Mouse (Mus musculus): ENCODE results near the gene Specc1l. TPM values are rescaled to one million over a fixed set of nuclear protein-coding genes. Genes with fewer than 3 reads are reported as not detected.

Gene Specc1l
- polyA plus RNA-seq, 1 experiment from 2014 or later: 50.5 TPM

DNA sequence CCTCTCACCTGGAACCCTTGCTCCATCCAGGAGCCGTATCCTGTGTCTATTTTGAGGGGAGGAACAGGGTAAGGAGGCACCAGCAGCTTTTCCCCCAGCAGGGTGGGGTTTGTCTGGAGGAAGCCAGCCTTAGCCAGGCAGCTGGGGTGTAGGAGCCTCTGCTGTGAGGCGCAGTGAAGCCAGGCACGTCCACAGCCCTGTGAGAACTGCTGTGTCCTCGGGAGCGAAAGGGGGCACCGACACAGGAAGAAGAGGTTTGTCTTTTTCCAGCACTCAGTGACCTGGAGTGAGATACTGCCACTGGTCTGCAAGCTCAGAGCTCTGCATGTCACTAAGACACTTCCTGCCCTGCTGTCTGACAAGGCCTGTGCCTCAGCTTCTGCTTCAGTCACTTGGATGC lies 92.5 kb downstream of the Specc1l start:
- H3K4me1 ChIP-seq: peaks cover 9% of the 10 kb centered on the region
- WGBS: 80% methylated on average over 6 of the region's 6 CpGs
- H3K9me3 ChIP-seq: no peaks in the 10 kb centered on the region
- H3K4me2 ChIP-seq: no peak overlapping the region
- peak overlapping the region; percentile 65 for H3K27ac ChIP-seq
- no peak overlapping the region for H3K4me3 ChIP-seq (replicated peaks)
- 0 out of 2 replicates have a peak overlapping the region, but pooled peaks have one; percentile 1 for H3K9ac ChIP-seq
- ATAC-seq (ENCODE audit: low FRiP score): no peak
- H3K36me3 ChIP-seq (replicated peaks): peaks cover 47% of the 10 kb centered on the region
- no peaks in the 10 kb centered on the region for H3K27me3 ChIP-seq

DNA sequence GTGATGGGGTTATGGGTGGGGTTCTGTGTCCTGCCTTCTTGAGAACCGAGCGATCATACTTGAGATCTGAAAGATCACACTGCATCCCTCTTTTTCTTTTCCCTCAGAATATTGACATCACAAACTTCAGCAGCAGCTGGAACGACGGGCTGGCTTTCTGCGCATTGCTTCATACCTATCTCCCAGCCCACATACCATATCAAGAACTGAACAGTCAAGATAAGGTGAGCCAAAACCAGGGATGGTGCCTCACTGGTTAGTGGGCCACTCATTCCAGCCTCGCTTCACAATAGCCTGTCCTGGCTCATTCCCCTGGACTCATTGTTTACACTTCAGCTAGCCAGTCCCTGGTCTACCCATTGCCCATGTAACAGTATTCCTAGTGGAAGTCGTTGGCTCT lies 95.3 kb downstream of the Specc1l start:
- H3K9ac ChIP-seq: no peak overlapping the region
- no peak overlapping the region for H3K4me2 ChIP-seq
- WGBS: 93% methylated on average over 7 of the region's 7 CpGs
- no peak overlapping the region for H3K4me3 ChIP-seq (replicated peaks)
- peaks cover 9% of the 10 kb centered on the region for H3K4me1 ChIP-seq
- no peaks in the 10 kb centered on the region for H3K9me3 ChIP-seq
- no peak overlapping the region for H3K27ac ChIP-seq
- H3K36me3 ChIP-seq (replicated peaks): peaks cover 64% of the 10 kb centered on the region
- no peak for ATAC-seq (ENCODE audit: low FRiP score)
- no peaks in the 10 kb centered on the region for H3K27me3 ChIP-seq

DNA sequence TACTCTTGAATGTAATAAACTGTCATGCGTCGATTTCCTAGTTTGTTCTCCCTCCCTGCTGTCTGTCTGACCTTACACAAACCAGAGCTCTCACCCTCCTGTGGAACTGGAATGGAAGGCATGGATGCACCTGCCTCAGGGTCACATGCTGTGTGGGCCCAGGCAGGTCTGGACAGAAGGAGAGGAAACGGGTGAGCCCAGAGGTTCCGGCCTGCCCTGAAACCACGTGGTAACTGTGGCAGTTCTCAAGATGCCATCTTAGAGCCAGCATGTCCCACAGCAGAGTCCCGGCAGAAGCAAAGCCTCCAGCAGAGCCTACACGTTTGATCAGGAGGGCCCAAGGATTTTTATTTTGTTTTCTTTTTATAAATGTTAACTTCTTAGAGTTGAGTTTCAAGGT lies 100.5 kb downstream of the Specc1l start:
- H3K27ac ChIP-seq: no peak overlapping the region
- 88% methylated on average over 7 of the region's 7 CpGs for WGBS
- peaks cover 19% of the 10 kb centered on the region for H3K27me3 ChIP-seq
- peaks cover 58% of the 10 kb centered on the region for H3K36me3 ChIP-seq (replicated peaks)
- no peak overlapping the region for H3K4me3 ChIP-seq (replicated peaks)
- no peaks in the 10 kb centered on the region for H3K9me3 ChIP-seq
- H3K9ac ChIP-seq: no peak overlapping the region
- peaks cover 10% of the 10 kb centered on the region for H3K4me1 ChIP-seq
- no peak overlapping the region for H3K4me2 ChIP-seq
- no peak for ATAC-seq (ENCODE audit: low FRiP score)

DNA sequence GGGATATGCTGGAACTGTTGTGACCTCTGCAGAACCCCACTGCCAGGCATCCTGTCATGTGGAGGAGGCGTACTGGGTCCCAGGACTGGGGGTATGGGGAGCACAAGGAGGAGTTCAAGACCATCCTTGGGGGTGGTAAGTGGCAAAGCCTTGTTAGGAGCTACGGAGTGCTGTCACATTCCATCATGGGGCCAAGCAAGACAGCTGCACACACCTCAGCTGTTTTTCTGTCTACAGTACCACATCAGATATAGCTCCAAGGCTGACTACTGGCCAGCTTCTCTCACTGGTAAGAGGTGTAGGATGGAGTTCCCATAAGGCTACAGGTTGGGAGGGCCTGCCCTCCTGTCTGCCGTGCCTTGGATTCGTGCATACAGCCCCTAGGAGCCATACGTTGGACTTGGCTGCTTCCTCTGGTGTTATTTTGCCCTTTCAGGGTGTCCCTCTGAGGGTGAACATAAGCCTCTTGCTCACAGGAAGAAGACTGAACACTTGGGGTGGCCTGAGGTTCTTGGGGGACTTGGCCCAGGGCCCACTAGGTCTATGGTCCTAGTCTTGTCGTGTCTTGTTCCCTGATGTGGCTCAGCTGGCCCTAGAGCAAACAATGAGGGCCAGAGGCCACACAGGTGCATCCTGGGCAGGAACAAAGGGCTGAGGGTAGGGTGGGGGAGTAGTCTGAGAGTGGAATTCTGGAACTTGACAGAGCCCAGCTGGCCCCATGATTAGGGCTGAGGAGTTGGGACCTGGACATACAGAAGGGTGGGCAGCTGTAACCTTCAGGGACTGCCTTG lies 102.5 kb downstream of the Specc1l start:
- peaks cover 13% of the 10 kb centered on the region for H3K4me1 ChIP-seq
- no peaks in the 10 kb centered on the region for H3K9me3 ChIP-seq
- H3K4me3 ChIP-seq (replicated peaks): no peak overlapping the region
- peaks cover 39% of the 10 kb centered on the region for H3K27me3 ChIP-seq
- peaks cover 39% of the 10 kb centered on the region for H3K36me3 ChIP-seq (replicated peaks)
- no peak overlapping the region for H3K4me2 ChIP-seq
- no peak overlapping the region for H3K27ac ChIP-seq
- no peak overlapping the region for H3K9ac ChIP-seq
- 68% methylated on average over 6 of the region's 6 CpGs for WGBS
- ATAC-seq (ENCODE audit: low FRiP score): no peak

DNA sequence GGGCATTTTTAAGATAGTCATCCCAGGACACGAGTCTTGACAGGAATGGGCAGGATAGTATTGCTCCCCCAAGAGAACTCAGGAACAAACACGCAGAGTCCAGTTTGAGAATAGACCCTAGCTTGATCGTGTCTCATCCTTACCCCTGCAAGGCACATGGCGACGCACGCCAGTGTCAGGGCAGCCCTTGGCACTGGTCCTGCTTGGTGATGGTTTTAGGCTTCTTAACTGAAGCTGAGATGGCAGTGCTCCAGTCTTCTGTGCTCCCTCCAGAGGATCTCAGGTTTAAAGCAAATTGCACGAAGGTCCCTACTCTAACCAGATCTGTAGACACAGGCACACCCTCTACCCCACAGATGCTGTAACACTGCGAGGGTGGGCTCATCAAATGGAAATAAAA lies 103.9 kb downstream of the Specc1l start:
- Histone ChIP-seq H3K27me3 (peaks cover 39% of the 10 kb centered on the region), H3K4me1 (peaks cover 13% of the 10 kb centered on the region), H3K36me3 (replicated peaks) (peaks cover 25% of the 10 kb centered on the region), H3K4me3 (replicated peaks) (no peak overlapping the region), H3K9ac (no peak overlapping the region), H3K9me3 (no peaks in the 10 kb centered on the region), H3K27ac (0 out of 2 replicates have a peak overlapping the region, but pooled peaks have one; percentile 19), H3K4me2 (no peak overlapping the region)
- ATAC-seq (ENCODE audit: low FRiP score): no peak
- WGBS: 87% methylated on average over 8 of the region's 8 CpGs

DNA sequence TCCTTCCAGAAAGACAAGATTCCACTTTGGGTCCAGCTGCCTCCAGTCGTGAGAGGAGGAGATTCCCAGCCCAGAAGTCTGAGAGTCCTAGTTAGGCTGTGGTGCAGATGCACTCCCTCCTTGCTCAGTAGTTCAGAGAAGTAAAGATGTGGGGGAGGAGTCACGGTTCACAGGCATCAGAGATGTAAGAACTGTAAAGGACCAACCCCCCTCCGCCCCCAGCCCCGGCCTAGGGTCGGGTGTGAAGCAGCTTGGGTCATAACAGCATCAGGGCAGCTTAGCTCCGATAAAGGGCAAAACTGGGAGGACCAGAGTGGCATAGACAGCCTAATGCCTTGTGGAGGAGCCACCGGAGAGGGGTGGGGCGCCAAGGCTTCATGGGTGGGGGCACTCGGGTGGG lies 104.6 kb downstream of the Specc1l start:
- peak; percentile 25 for ATAC-seq (ENCODE audit: low FRiP score)
- Histone ChIP-seq H3K9ac (peak overlapping the region; percentile 42), H3K36me3 (replicated peaks) (peaks cover 18% of the 10 kb centered on the region), H3K9me3 (no peaks in the 10 kb centered on the region), H3K4me1 (peaks cover 13% of the 10 kb centered on the region), H3K4me2 (peak overlapping the region; percentile 59), H3K4me3 (replicated peaks) (peak overlapping the region; percentile 43), H3K27ac (no peak overlapping the region), H3K27me3 (peaks cover 39% of the 10 kb centered on the region)
- 10% methylated on average over 9 of the region's 9 CpGs for WGBS

DNA sequence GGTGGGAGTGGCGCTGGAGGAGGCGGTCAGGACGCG lies 104.8 kb downstream of the Specc1l start, which contains the start of gene Adora2a:
Gene Adora2a, plus strand, starts transcription at position 6 of the 36 bp plus-strand sequence.
- Histone ChIP-seq H3K4me1 (peaks cover 13% of the 10 kb centered on the region), H3K9me3 (no peaks in the 10 kb centered on the region), H3K36me3 (replicated peaks) (peaks cover 16% of the 10 kb centered on the region), H3K9ac (peak within 1 kb of the TSS; percentile 42), H3K4me2 (peak within 1 kb of the TSS; percentile 59), H3K27ac (0 out of 2 replicates have a peak within 1 kb of the TSS, but pooled peaks have one; percentile 19), H3K4me3 (replicated peaks) (peak within 1 kb of the TSS; percentile 43), H3K27me3 (peaks cover 39% of the 10 kb centered on the region)
- no peak for ATAC-seq (ENCODE audit: low FRiP score)
- WGBS: 0% methylated on average over 4 of the region's 4 CpGs

DNA sequence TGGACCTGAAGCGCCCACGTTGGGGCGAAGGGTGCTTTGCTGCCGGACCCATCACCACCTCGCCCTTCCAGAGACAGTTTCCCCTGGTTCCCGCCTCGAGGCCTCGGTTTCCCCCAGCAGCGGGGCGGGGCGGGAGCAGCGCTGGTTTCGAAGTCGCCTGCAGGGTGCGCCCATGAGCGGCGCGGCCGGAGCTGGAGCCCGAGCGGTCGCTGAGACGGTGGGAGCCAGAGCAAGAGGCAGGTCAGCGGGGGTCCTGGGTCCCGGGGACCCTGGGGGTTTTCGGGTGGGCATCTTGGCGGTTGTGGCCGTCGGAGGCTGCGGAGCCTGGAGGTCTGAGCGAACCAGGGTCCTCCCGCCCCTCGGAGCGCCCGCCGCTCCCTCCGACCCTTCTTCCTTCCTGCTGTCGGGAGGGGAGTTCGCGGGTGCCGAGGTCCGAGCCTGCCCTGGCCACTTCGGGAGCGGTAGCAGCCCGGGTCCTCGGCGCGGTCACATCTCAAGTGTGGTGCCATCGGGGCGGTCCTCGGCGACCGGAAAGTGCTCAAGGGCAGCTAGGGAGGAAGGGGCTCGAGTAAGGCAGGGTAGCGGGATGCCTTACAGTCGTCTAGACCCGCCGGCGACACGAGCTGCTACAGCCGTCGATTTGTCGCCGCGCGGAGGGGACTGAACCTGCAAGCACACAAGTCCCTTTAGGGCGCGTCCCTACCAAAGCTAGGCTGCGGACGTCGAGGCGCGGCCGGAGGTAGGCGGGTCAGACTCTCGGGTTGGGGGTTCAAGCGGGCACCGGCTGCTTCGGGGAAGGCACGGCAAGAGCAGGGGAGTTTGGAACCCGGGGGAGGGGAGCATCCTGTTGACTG lies 105.3 kb downstream of the Specc1l start:
- peak overlapping the region; percentile 42 for H3K9ac ChIP-seq
- peaks cover 39% of the 10 kb centered on the region for H3K27me3 ChIP-seq
- peak overlapping the region; percentile 59 for H3K4me2 ChIP-seq
- no peak overlapping the region for H3K27ac ChIP-seq
- WGBS: 1% methylated on average over 76 of the region's 81 CpGs
- H3K4me3 ChIP-seq (replicated peaks): peak overlapping the region; percentile 43
- peak; percentile 73 for ATAC-seq (ENCODE audit: low FRiP score)
- no peaks in the 10 kb centered on the region for H3K9me3 ChIP-seq
- H3K4me1 ChIP-seq: peaks cover 13% of the 10 kb centered on the region
- peaks cover 11% of the 10 kb centered on the region for H3K36me3 ChIP-seq (replicated peaks)

DNA sequence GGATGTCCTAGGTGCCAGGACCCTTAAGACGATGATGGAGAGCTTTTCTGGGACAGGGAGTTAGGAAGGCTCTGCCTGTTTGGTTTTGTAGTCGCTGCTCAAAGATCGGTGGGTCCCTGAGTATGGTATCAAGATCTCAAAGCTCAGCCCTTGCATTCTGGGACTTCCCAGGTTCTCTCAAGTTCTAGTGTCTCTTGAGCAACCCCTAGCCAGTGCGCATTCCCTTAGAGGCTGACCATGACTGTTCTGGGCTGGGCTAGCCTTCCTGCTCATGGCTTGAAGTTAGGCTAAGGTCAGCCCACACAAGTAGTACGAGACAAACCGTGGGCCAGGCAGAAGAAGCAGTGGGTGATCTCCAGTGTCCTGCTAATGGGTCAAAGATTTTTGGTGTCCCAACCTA lies 106.3 kb downstream of the Specc1l start:
- no peak for ATAC-seq (ENCODE audit: low FRiP score)
- WGBS: 91% methylated on average over 6 of the region's 6 CpGs
- H3K9me3 ChIP-seq: no peaks in the 10 kb centered on the region
- H3K4me2 ChIP-seq: no peak overlapping the region
- H3K4me1 ChIP-seq: peaks cover 15% of the 10 kb centered on the region
- no peak overlapping the region for H3K27ac ChIP-seq
- H3K27me3 ChIP-seq: peaks cover 39% of the 10 kb centered on the region
- H3K4me3 ChIP-seq (replicated peaks): no peak overlapping the region
- H3K9ac ChIP-seq: no peak overlapping the region
- H3K36me3 ChIP-seq (replicated peaks): peaks cover 2% of the 10 kb centered on the region; the same call in 1 of the 2 replicates

DNA sequence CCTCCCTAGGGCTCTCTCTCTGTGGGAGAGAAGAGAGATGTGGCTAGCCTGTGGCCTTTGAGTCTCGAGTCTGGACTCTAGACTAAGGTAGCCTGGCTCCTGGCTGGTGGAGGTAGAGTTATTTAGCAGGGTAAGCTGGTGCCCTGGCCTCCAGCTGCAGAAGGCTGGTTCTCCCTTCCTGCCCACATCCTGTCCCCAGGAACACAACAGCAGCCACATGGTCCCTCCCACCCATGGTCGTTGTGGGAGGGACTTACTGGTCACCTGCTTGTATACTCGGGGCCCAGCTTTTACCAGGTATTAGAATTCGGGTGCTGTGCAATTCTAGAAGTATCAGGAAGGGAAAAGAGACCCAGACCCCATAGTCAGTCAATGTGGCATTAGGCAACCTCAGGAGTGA lies 108.4 kb downstream of the Specc1l start:
- Histone ChIP-seq H3K27me3 (peaks cover 39% of the 10 kb centered on the region), H3K4me1 (peaks cover 15% of the 10 kb centered on the region), H3K4me2 (no peak overlapping the region), H3K9ac (no peak overlapping the region), H3K27ac (no peak overlapping the region), H3K36me3 (replicated peaks) (no peaks in the 10 kb centered on the region), H3K9me3 (no peaks in the 10 kb centered on the region), H3K4me3 (replicated peaks) (no peak overlapping the region)
- WGBS: 65% methylated on average over 4 of the region's 4 CpGs
- ATAC-seq (ENCODE audit: low FRiP score): no peak

DNA sequence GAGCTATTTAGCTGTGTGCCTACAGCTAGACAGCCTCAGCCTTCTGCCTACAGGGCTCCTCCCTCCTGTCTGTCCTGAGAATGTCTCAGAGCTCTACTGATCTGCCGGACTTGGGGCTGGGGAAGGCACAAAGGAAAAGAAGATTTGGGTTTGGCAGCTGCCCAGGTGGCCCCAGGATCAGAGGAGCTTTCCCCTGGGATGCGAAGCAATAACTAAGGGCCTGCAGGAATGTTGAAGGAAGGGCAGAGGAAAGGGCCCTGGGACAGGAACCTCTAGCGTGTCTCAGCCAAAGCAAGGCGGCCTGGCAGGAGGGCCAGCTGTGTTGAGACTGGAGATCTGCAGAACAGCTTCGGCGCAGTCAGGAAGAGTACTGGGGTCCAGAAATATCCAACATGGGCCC lies 111.1 kb downstream of the Specc1l start:
- 64% methylated on average over 6 of the region's 6 CpGs for WGBS
- no peak for ATAC-seq (ENCODE audit: low FRiP score)
- Histone ChIP-seq H3K27ac (no peak overlapping the region), H3K36me3 (replicated peaks) (no peaks in the 10 kb centered on the region), H3K4me3 (replicated peaks) (no peak overlapping the region), H3K9me3 (no peaks in the 10 kb centered on the region), H3K9ac (no peak overlapping the region), H3K27me3 (peaks cover 15% of the 10 kb centered on the region), H3K4me2 (no peak overlapping the region), H3K4me1 (peaks cover 2% of the 10 kb centered on the region; the same call in 1 of the 2 replicates)

DNA sequence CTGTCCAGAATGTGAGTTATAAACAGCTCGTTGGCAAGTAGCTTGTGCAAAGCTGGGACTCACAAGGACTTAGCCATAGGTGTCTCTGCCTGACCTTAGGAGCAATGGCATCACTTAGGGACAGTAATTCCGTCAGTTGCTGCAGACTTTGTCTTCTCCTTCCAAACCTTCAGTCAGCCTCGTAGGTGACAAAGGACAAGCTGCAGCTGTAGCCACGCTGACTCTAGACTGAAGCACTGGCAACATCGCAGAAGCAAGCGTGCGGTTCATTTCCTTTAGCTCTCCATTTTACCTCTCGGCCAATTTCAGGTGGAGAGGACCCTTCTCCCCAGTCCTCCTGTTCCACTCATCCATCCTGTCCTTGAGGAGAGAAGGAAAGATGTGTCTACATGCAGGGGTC lies 112.1 kb downstream of the Specc1l start:
- no peak overlapping the region for H3K4me2 ChIP-seq
- WGBS: 89% methylated on average over 8 of the region's 8 CpGs
- no peaks in the 10 kb centered on the region for H3K36me3 ChIP-seq (replicated peaks)
- H3K9ac ChIP-seq: no peak overlapping the region
- H3K27me3 ChIP-seq: peaks cover 4% of the 10 kb centered on the region
- peaks cover 2% of the 10 kb centered on the region; the same call in 1 of the 2 replicates for H3K4me1 ChIP-seq
- no peak overlapping the region for H3K4me3 ChIP-seq (replicated peaks)
- H3K27ac ChIP-seq: no peak overlapping the region
- no peaks in the 10 kb centered on the region for H3K9me3 ChIP-seq
- no peak for ATAC-seq (ENCODE audit: low FRiP score)

DNA sequence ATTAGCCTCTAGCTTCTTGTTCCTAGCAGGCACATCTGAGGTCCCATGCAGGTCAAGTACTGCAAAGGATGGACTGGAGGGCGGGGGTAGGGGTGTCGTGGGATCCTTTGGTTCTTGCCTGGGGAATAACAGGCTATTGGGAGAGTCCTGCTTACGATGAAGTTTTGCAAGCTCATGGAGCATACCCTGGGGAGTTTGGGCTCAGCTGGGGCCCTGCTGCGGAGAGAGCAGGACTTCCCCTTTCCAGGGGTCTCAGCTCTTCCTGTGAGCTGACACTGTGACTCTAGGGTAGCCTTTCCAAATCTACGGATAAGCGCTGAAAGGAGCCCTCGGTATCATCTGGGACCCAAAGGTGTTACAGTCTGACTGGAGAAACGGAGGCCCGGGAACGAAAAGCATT lies 112.5 kb downstream of the Specc1l start:
- WGBS: 71% methylated on average over 10 of the region's 10 CpGs
- Histone ChIP-seq H3K4me1 (peaks cover 2% of the 10 kb centered on the region; the same call in 1 of the 2 replicates), H3K36me3 (replicated peaks) (no peaks in the 10 kb centered on the region), H3K4me2 (no peak overlapping the region), H3K27me3 (peaks cover under 1% of the 10 kb centered on the region; the same call in 1 of the 2 replicates), H3K27ac (no peak overlapping the region), H3K9me3 (no peaks in the 10 kb centered on the region), H3K4me3 (replicated peaks) (no peak overlapping the region), H3K9ac (no peak overlapping the region)
- no peak for ATAC-seq (ENCODE audit: low FRiP score)

Measured in forebrain, embryonic 12.5 days (tissue).